Mouse (Mus musculus): ENCODE measurements around the gene Tenm3. TPM values are rescaled to one million over a fixed set of nuclear protein-coding genes. Genes with fewer than 3 reads are reported as not detected.

Tenm3 gene
- polyA plus RNA-seq, 1 experiment from 2014 or later: 4.7 TPM

- no peak overlapping the region for H3K4me2 ChIP-seq (ENCODE audit: low read depth, low read length)
- WGBS (ENCODE audit: insufficient replicate concordance): 77% methylated on average over 30 of the region's 30 CpGs
- H3K36me3 ChIP-seq (replicated peaks; ENCODE audit: insufficient read depth, low read length): 0 out of 2 replicates have a peak, but pooled peaks cover 2% of the 10 kb centered on the region
- DNase-seq (no peak), ATAC-seq (no peak)
- no peaks in the 10 kb centered on the region for H3K27me3 ChIP-seq (ENCODE audit: insufficient read depth, low read length)
- no peak overlapping the region for H3K9ac ChIP-seq (replicated peaks)
- no peaks in the 10 kb centered on the region for H3K4me1 ChIP-seq (ENCODE audit: insufficient read depth)
- TF ChIP-seq CTCF (IDR thresholded peaks at IDR 0.05; ENCODE audit: low read depth) (no peak), EP300 (IDR thresholded peaks at IDR 0.05; ENCODE audit: low read depth) (no peak)
- H3K27ac ChIP-seq (ENCODE audit: low read depth): no peak overlapping the region
- no peak overlapping the region for H3K4me3 ChIP-seq (ENCODE audit: low read depth, low read length)
- H3K9me3 ChIP-seq (ENCODE audit: low read length): no peaks in the 10 kb centered on the region
These were observed 501.3 kb downstream of the Tenm3 start for GRCm38 (mm10) chr8:48342321-48343066.

GRCm38 (mm10) chr8:48341692-48342091, 502.1 kb downstream of the Tenm3 start:
- Histone ChIP-seq H3K27ac (ENCODE audit: low read depth) (no peak overlapping the region), H3K4me3 (ENCODE audit: low read depth, low read length) (no peak overlapping the region), H3K4me1 (ENCODE audit: insufficient read depth) (no peaks in the 10 kb centered on the region), H3K9me3 (ENCODE audit: low read length) (no peaks in the 10 kb centered on the region), H3K27me3 (ENCODE audit: insufficient read depth, low read length) (no peaks in the 10 kb centered on the region), H3K4me2 (ENCODE audit: low read depth, low read length) (no peak overlapping the region), H3K9ac (replicated peaks) (no peak overlapping the region), H3K36me3 (replicated peaks; ENCODE audit: insufficient read depth, low read length) (0 out of 2 replicates have a peak, but pooled peaks cover 2% of the 10 kb centered on the region)
- DNase-seq (no peak), ATAC-seq (no peak)
- TF ChIP-seq CTCF (IDR thresholded peaks at IDR 0.05; ENCODE audit: low read depth) (no peak), EP300 (IDR thresholded peaks at IDR 0.05; ENCODE audit: low read depth) (no peak)
- 70% methylated on average over 4 of the region's 4 CpGs for WGBS (ENCODE audit: insufficient replicate concordance)

GRCm38 (mm10) chr8:48341276-48341675, 502.5 kb downstream of the Tenm3 start:
- 0 out of 2 replicates have a peak, but pooled peaks cover 2% of the 10 kb centered on the region for H3K36me3 ChIP-seq (replicated peaks; ENCODE audit: insufficient read depth, low read length)
- no peak for TF ChIP-seq CTCF (IDR thresholded peaks at IDR 0.05; ENCODE audit: low read depth)
- no peak for TF ChIP-seq EP300 (IDR thresholded peaks at IDR 0.05; ENCODE audit: low read depth)
- H3K27ac ChIP-seq (ENCODE audit: low read depth): no peak overlapping the region
- no peaks in the 10 kb centered on the region for H3K9me3 ChIP-seq (ENCODE audit: low read length)
- ATAC-seq (no peak), DNase-seq (no peak)
- H3K27me3 ChIP-seq (ENCODE audit: insufficient read depth, low read length): no peaks in the 10 kb centered on the region
- no peak overlapping the region for H3K9ac ChIP-seq (replicated peaks)
- 86% methylated on average over 5 of the region's 5 CpGs for WGBS (ENCODE audit: insufficient replicate concordance)
- H3K4me1 ChIP-seq (ENCODE audit: insufficient read depth): no peaks in the 10 kb centered on the region
- H3K4me2 ChIP-seq (ENCODE audit: low read depth, low read length): no peak overlapping the region
- H3K4me3 ChIP-seq (ENCODE audit: low read depth, low read length): no peak overlapping the region

- DNase-seq: no peak
- Histone ChIP-seq H3K4me2 (ENCODE audit: low read depth, low read length) (no peak overlapping the region), H3K9me3 (ENCODE audit: low read length) (no peaks in the 10 kb centered on the region), H3K4me1 (ENCODE audit: insufficient read depth) (no peaks in the 10 kb centered on the region), H3K4me3 (ENCODE audit: low read depth, low read length) (no peak overlapping the region), H3K36me3 (replicated peaks; ENCODE audit: insufficient read depth, low read length) (no peaks in the 10 kb centered on the region), H3K9ac (replicated peaks) (no peak overlapping the region), H3K27me3 (ENCODE audit: insufficient read depth, low read length) (no peaks in the 10 kb centered on the region), H3K27ac (ENCODE audit: low read depth) (no peak overlapping the region)
- TF ChIP-seq EP300 (IDR thresholded peaks at IDR 0.05; ENCODE audit: low read depth): no peak
- TF ChIP-seq CTCF (IDR thresholded peaks at IDR 0.05; ENCODE audit: low read depth): no peak
- no peak for ATAC-seq
- 82% methylated on average over 11 of the region's 11 CpGs for WGBS (ENCODE audit: insufficient replicate concordance)
These were observed 521.0 kb downstream of the Tenm3 start for GRCm38 (mm10) chr8:48322655-48323265.

GRCm38 (mm10) chr8:48322240-48322639, 521.5 kb downstream of the Tenm3 start:
- 85% methylated on average over 6 of the region's 6 CpGs for WGBS (ENCODE audit: insufficient replicate concordance)
- DNase-seq (no peak), ATAC-seq (no peak)
- Histone ChIP-seq H3K9ac (replicated peaks) (no peak overlapping the region), H3K27ac (ENCODE audit: low read depth) (no peak overlapping the region), H3K27me3 (ENCODE audit: insufficient read depth, low read length) (no peaks in the 10 kb centered on the region), H3K9me3 (ENCODE audit: low read length) (no peaks in the 10 kb centered on the region), H3K4me3 (ENCODE audit: low read depth, low read length) (no peak overlapping the region), H3K4me1 (ENCODE audit: insufficient read depth) (no peaks in the 10 kb centered on the region), H3K4me2 (ENCODE audit: low read depth, low read length) (no peak overlapping the region), H3K36me3 (replicated peaks; ENCODE audit: insufficient read depth, low read length) (no peaks in the 10 kb centered on the region)
- TF ChIP-seq EP300 (IDR thresholded peaks at IDR 0.05; ENCODE audit: low read depth): no peak
- no peak for TF ChIP-seq CTCF (IDR thresholded peaks at IDR 0.05; ENCODE audit: low read depth)

- Histone ChIP-seq H3K27me3 (ENCODE audit: insufficient read depth, low read length) (no peaks in the 10 kb centered on the region), H3K4me1 (ENCODE audit: insufficient read depth) (no peaks in the 10 kb centered on the region), H3K27ac (ENCODE audit: low read depth) (no peak overlapping the region), H3K4me3 (ENCODE audit: low read depth, low read length) (no peak overlapping the region), H3K9ac (replicated peaks) (no peak overlapping the region), H3K4me2 (ENCODE audit: low read depth, low read length) (no peak overlapping the region), H3K9me3 (ENCODE audit: low read length) (no peaks in the 10 kb centered on the region), H3K36me3 (replicated peaks; ENCODE audit: insufficient read depth, low read length) (no peaks in the 10 kb centered on the region)
- DNase-seq: no peak
- ATAC-seq: no peak
- WGBS (ENCODE audit: insufficient replicate concordance): 92% methylated on average over 3 of the region's 3 CpGs
- TF ChIP-seq CTCF (IDR thresholded peaks at IDR 0.05; ENCODE audit: low read depth) (no peak), EP300 (IDR thresholded peaks at IDR 0.05; ENCODE audit: low read depth) (no peak)
These were observed 524.1 kb downstream of the Tenm3 start for GRCm38 (mm10) chr8:48319674-48320073.

Measured in liver, postnatal 0 days (tissue).